Mouse (Mus musculus) forebrain, embryonic 13.5 days (tissue): Measurements from ENCODE around the gene Sstr3. TPM values are rescaled to one million over a fixed set of nuclear protein-coding genes. Genes with fewer than 3 reads are reported as not detected.

Source experiments
- ATAC-seq: fragments of 200-750 bp; cut with Nextera tagmentation; 2 replicates; pipeline ENCODE4 v1.8.0; 2017
- H3K27ac ChIP-seq: fragments of 300-500 bp; sonication (generic); 2 replicates; pipeline ENCODE4 v1.5.1; 2015; ENCODE audit warnings: inconsistent platforms, mild to moderate bottlenecking, moderate library complexity
- H3K27me3 ChIP-seq: fragments of 300-500 bp; sonication (generic); 2 replicates; pipeline ENCODE4 v1.6.1; 2015; ENCODE audit warnings: mild to moderate bottlenecking, inconsistent platforms
- H3K36me3 ChIP-seq: fragments of 300-500 bp; sonication (generic); 2 replicates; pipeline ENCODE4 v1.6.1; 2015; ENCODE audit warnings: mild to moderate bottlenecking, inconsistent platforms; ENCODE audit not compliant: poor library complexity, severe bottlenecking
- H3K4me1 ChIP-seq: fragments of 300-500 bp; sonication (generic); 2 replicates; pipeline ENCODE4 v1.6.1; 2015; ENCODE audit warnings: inconsistent platforms
- H3K4me2 ChIP-seq: fragments of 300-500 bp; sonication (generic); 2 replicates; pipeline ENCODE4 v1.6.1; 2015; ENCODE audit warnings: inconsistent platforms, mild to moderate bottlenecking, moderate library complexity
- H3K4me3 ChIP-seq: fragments of 300-500 bp; sonication (generic); 2 replicates; pipeline ENCODE4 v1.5.1; 2015; ENCODE audit warnings: mild to moderate bottlenecking, inconsistent platforms
- H3K9ac ChIP-seq: fragments of 300-500 bp; sonication (generic); 2 replicates; pipeline ENCODE4 v1.6.1; 2015; ENCODE audit warnings: mild to moderate bottlenecking, inconsistent platforms
- H3K9me3 ChIP-seq: fragments of 300-500 bp; sonication (generic); replicated peaks from 2 replicates; pipeline ENCODE4 v1.6.1; 2016; ENCODE audit warnings: inconsistent platforms
- WGBS: fragments of 180-500 bp; shearing (Covaris S2); methylation state at CpG from one replicate; pipeline ENCODE4 v1.1.7; 2015; 5-methylcytosine and 5-hydroxymethylcytosine counted together
- polyA plus RNA-seq: library from polyadenylated mRNA; unstranded; fragments of >200 nt; fragmentation: Nextera tagmentation; extraction: Ambion mirVana; gene quantifications from 2 replicates; pipeline ENCODE4 v1.2.1, GENCODE M21; 2015

The Sstr3 gene
- polyA plus RNA-seq, 1 experiment from 2014 or later = 1.4 TPM

GRCm38 (mm10) chr15:78505541-78505940, 38.9 kb downstream of the Sstr3 start:
- H3K4me1 ChIP-seq = peaks cover 14% of the 10 kb centered on the region
- H3K4me3 ChIP-seq = no peak overlapping the region
- no peak overlapping the region for H3K9ac ChIP-seq
- H3K36me3 ChIP-seq = no peaks in the 10 kb centered on the region
- H3K4me2 ChIP-seq = no peak overlapping the region
- no peak for ATAC-seq
- H3K9me3 ChIP-seq = no peaks in the 10 kb centered on the region; the same call in 1 of the 2 replicates
- WGBS = 82% methylated on average over 3 of the region's 3 CpGs
- H3K27ac ChIP-seq = no peak overlapping the region
- no peaks in the 10 kb centered on the region for H3K27me3 ChIP-seq

GRCm38 (mm10) chr15:78504816-78505215, 39.7 kb downstream of the Sstr3 start:
- WGBS = 92% methylated on average over 5 of the region's 5 CpGs
- Histone ChIP-seq H3K36me3 (no peaks in the 10 kb centered on the region), H3K9ac (no peak overlapping the region), H3K4me3 (no peak overlapping the region), H3K4me1 (peaks cover 7% of the 10 kb centered on the region), H3K9me3 (no peaks in the 10 kb centered on the region; the same call in 1 of the 2 replicates), H3K27ac (no peak overlapping the region), H3K4me2 (no peak overlapping the region), H3K27me3 (no peaks in the 10 kb centered on the region)
- ATAC-seq = no peak

- H3K27me3 ChIP-seq = no peaks in the 10 kb centered on the region
- H3K9me3 ChIP-seq = no peaks in the 10 kb centered on the region; the same call in 1 of the 2 replicates
- no peak overlapping the region for H3K4me3 ChIP-seq
- H3K27ac ChIP-seq = no peak overlapping the region
- WGBS = 76% methylated on average over 1 of the region's 1 CpGs
- H3K36me3 ChIP-seq = no peaks in the 10 kb centered on the region
- no peak overlapping the region for H3K4me2 ChIP-seq
- 0 out of 2 replicates have a peak, but pooled peaks cover 5% of the 10 kb centered on the region for H3K4me1 ChIP-seq
- H3K9ac ChIP-seq = no peak overlapping the region
- no peak for ATAC-seq
Measured at GRCm38 (mm10) chr15:78504013-78504412, 40.5 kb downstream of the Sstr3 start.

- no peak for ATAC-seq
- Histone ChIP-seq H3K9ac (no peak overlapping the region), H3K4me2 (no peak overlapping the region), H3K36me3 (no peaks in the 10 kb centered on the region), H3K9me3 (no peaks in the 10 kb centered on the region; the same call in 1 of the 2 replicates), H3K4me3 (no peak overlapping the region), H3K27me3 (no peaks in the 10 kb centered on the region), H3K27ac (no peak overlapping the region), H3K4me1 (no peaks in the 10 kb centered on the region)
- 90% methylated on average over 18 of the region's 18 CpGs for WGBS
Measured at GRCm38 (mm10) chr15:78502437-78503132, 41.9 kb downstream of the Sstr3 start.

- no peak within 1 kb of the TSS for H3K4me2 ChIP-seq
- no peaks in the 10 kb centered on the region for H3K27me3 ChIP-seq
- 93% methylated on average over 11 of the region's 11 CpGs for WGBS
- no peaks in the 10 kb centered on the region for H3K4me1 ChIP-seq
- H3K27ac ChIP-seq = no peak within 1 kb of the TSS
- H3K9ac ChIP-seq = no peak within 1 kb of the TSS
- no peaks in the 10 kb centered on the region for H3K36me3 ChIP-seq
- H3K9me3 ChIP-seq = no peaks in the 10 kb centered on the region
- ATAC-seq = no peak
- H3K4me3 ChIP-seq = no peak within 1 kb of the TSS
Measured at GRCm38 (mm10) chr15:78494968-78495406, 49.5 kb downstream of the Sstr3 start, which contains the start of gene Il2rb. Il2rb (minus strand) TSS chr15:78495271.

- no peaks in the 10 kb centered on the region for H3K36me3 ChIP-seq
- 87% methylated on average over 10 of the region's 10 CpGs for WGBS
- H3K27ac ChIP-seq = no peak overlapping the region
- ATAC-seq = no peak
- no peak overlapping the region for H3K4me3 ChIP-seq
- no peak overlapping the region for H3K9ac ChIP-seq
- H3K27me3 ChIP-seq = no peaks in the 10 kb centered on the region
- H3K4me1 ChIP-seq = no peaks in the 10 kb centered on the region
- no peak overlapping the region for H3K4me2 ChIP-seq
- H3K9me3 ChIP-seq = no peaks in the 10 kb centered on the region
Measured at GRCm38 (mm10) chr15:78493401-78494010, 51.0 kb downstream of the Sstr3 start.

GRCm38 (mm10) chr15:78491301-78491700, 53.2 kb downstream of the Sstr3 start:
- no peak overlapping the region for H3K9ac ChIP-seq
- no peak overlapping the region for H3K27ac ChIP-seq
- no peak overlapping the region for H3K4me3 ChIP-seq
- no peak overlapping the region for H3K4me2 ChIP-seq
- no peaks in the 10 kb centered on the region for H3K9me3 ChIP-seq
- no peaks in the 10 kb centered on the region for H3K36me3 ChIP-seq
- H3K27me3 ChIP-seq = no peaks in the 10 kb centered on the region
- H3K4me1 ChIP-seq = no peaks in the 10 kb centered on the region
- ATAC-seq = no peak
- 68% methylated on average over 3 of the region's 3 CpGs for WGBS

GRCm38 (mm10) chr15:78489906-78490305, 54.6 kb downstream of the Sstr3 start:
- Histone ChIP-seq H3K4me3 (no peak overlapping the region), H3K9me3 (no peaks in the 10 kb centered on the region), H3K27ac (no peak overlapping the region), H3K4me2 (no peak overlapping the region), H3K9ac (0 out of 2 replicates have a peak overlapping the region, but pooled peaks have one; percentile 12), H3K36me3 (no peaks in the 10 kb centered on the region), H3K27me3 (no peaks in the 10 kb centered on the region), H3K4me1 (no peaks in the 10 kb centered on the region)
- ATAC-seq = no peak
- WGBS = 75% methylated on average over 8 of the region's 8 CpGs

GRCm38 (mm10) chr15:78489248-78489647, 55.2 kb downstream of the Sstr3 start:
- Histone ChIP-seq H3K4me3 (no peak overlapping the region), H3K4me1 (no peaks in the 10 kb centered on the region), H3K4me2 (no peak overlapping the region), H3K36me3 (no peaks in the 10 kb centered on the region), H3K9me3 (no peaks in the 10 kb centered on the region), H3K9ac (no peak overlapping the region), H3K27ac (no peak overlapping the region), H3K27me3 (no peaks in the 10 kb centered on the region)
- 92% methylated on average over 3 of the region's 3 CpGs for WGBS
- ATAC-seq = no peak

GRCm38 (mm10) chr15:78487066-78487465, 57.4 kb downstream of the Sstr3 start:
- H3K9me3 ChIP-seq = no peaks in the 10 kb centered on the region
- H3K36me3 ChIP-seq = no peaks in the 10 kb centered on the region
- H3K4me3 ChIP-seq = no peak overlapping the region
- H3K4me2 ChIP-seq = no peak overlapping the region
- no peak for ATAC-seq
- WGBS = 55% methylated on average over 4 of the region's 4 CpGs
- H3K4me1 ChIP-seq = no peaks in the 10 kb centered on the region
- H3K27ac ChIP-seq = no peak overlapping the region
- no peaks in the 10 kb centered on the region for H3K27me3 ChIP-seq
- H3K9ac ChIP-seq = no peak overlapping the region
